Mouse (Mus musculus) intestine, embryonic 16.5 days (tissue): ENCODE data around the gene Rep15. TPM values are rescaled to one million over a fixed set of nuclear protein-coding genes. Genes with fewer than 3 reads are reported as not detected.
A peak's percentile ranks its signal among the peaks of the same experiment; 100 is the strongest.

Experiments used
- ATAC-seq: fragments of 200-750 bp; cut with Nextera tagmentation; 2 replicates; pipeline ENCODE4 v1.8.0; 2017; ENCODE audit warnings: moderate TSS enrichment, moderate library complexity
- H3K27ac ChIP-seq: fragments of 300-500 bp; sonication (generic); 2 replicates; pipeline ENCODE4 v1.5.1; 2014; ENCODE audit warnings: mild to moderate bottlenecking, low read length
- H3K27me3 ChIP-seq: fragments of 300-500 bp; sonication (generic); replicated peaks from 2 replicates; pipeline ENCODE4 v1.6.1; 2014; ENCODE audit warnings: low read length, control low read depth, mixed read lengths; ENCODE audit not compliant: control insufficient read depth, insufficient read depth
- H3K36me3 ChIP-seq: fragments of 300-500 bp; sonication (generic); 2 replicates; pipeline ENCODE4 v1.6.1; 2014; ENCODE audit warnings: low read length, control low read depth; ENCODE audit not compliant: control insufficient read depth, insufficient read depth
- H3K4me1 ChIP-seq: fragments of 300-500 bp; sonication (generic); 2 replicates; pipeline ENCODE4 v1.6.1; 2014; ENCODE audit warnings: low read length, control low read depth, mixed read lengths; ENCODE audit not compliant: control insufficient read depth, insufficient read depth
- H3K4me2 ChIP-seq: fragments of 300-500 bp; sonication (generic); 2 replicates; pipeline ENCODE4 v1.6.1; 2014; ENCODE audit warnings: low read depth, low read length, control low read depth
- H3K4me3 ChIP-seq: fragments of 300-500 bp; sonication (generic); 2 replicates; pipeline ENCODE4 v1.5.1; 2014; ENCODE audit warnings: mild to moderate bottlenecking, low read length
- H3K9ac ChIP-seq: fragments of 300-500 bp; sonication (generic); 2 replicates; pipeline ENCODE4 v1.6.1; 2014; ENCODE audit warnings: low read depth, low read length
- H3K9me3 ChIP-seq: fragments of 300-500 bp; sonication (generic); 2 replicates; pipeline ENCODE4 v1.6.1; 2016; ENCODE audit warnings: low read length, control low read depth; ENCODE audit not compliant: control insufficient read depth
- WGBS: fragments of 180-500 bp; shearing (Covaris S2); extraction: QIAGEN DNeasy Blood & Tissue Kit; methylation state at CpG from one replicate; pipeline ENCODE4 v1.1.7; 2014; 5-methylcytosine and 5-hydroxymethylcytosine counted together
- polyA plus RNA-seq: library from polyadenylated mRNA; unstranded; fragments of >200 nt; fragmentation: Nextera tagmentation; extraction: Ambion mirVana; gene quantifications from 2 replicates; pipeline ENCODE4 v1.2.1, GENCODE M21; 2015

Rep15 gene
- polyA plus RNA-seq, 1 experiment from 2014 or later: 11.0 TPM

DNA sequence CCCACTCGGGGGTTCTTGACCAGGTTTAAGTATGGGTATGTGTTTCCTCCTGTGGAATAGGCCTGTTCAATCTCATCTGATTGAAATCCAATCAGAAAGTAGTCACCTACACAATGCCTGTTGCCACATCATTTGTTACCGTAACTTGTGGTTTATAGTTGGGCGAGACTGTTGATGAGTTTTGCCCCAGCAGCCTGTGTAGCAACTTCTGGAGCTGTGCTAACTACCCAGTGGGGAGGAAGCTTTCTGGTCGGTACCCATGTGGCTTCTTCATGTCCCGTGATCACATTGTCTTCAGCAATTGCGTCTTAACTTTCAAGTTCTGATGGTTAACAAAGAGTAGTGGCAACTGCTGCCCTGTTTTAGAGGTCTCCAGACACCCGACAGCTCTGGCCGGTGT, 19.3 kb downstream of the Rep15 start:
- no peak for ATAC-seq
- Histone ChIP-seq H3K9me3 (no peaks in the 10 kb centered on the region), H3K27me3 (no peaks in the 10 kb centered on the region), H3K36me3 (peaks cover 15% of the 10 kb centered on the region), H3K27ac (no peak overlapping the region), H3K4me2 (no peak overlapping the region), H3K4me1 (no peaks in the 10 kb centered on the region), H3K4me3 (no peak overlapping the region), H3K9ac (no peak overlapping the region)
- WGBS: 95% methylated on average over 8 of the region's 8 CpGs

DNA sequence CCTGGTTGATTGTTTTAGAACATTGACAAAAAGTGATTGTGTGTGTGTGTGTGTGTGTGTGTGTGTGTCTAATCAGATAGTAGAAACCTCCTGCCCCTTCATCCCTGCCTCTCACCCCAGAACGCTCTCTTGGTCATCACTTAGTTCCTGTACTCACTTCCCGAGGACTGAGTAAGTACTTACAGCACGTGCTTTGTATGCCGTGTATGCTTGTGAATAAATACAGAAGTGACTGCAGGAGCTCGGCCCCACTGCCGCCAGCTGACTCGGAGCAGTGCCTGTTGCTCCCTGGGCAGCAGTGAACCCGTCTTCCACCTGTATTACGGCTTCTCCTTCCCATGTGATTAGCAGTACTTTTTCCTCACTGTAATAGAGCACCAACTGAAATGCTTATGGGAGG, 20.1 kb downstream of the Rep15 start:
- ATAC-seq: no peak
- H3K4me3 ChIP-seq: no peak overlapping the region
- no peaks in the 10 kb centered on the region for H3K27me3 ChIP-seq
- no peak overlapping the region for H3K27ac ChIP-seq
- H3K9ac ChIP-seq: no peak overlapping the region
- H3K4me1 ChIP-seq: no peaks in the 10 kb centered on the region
- no peaks in the 10 kb centered on the region for H3K9me3 ChIP-seq
- peaks cover 15% of the 10 kb centered on the region for H3K36me3 ChIP-seq
- WGBS: 89% methylated on average over 9 of the region's 9 CpGs
- no peak overlapping the region for H3K4me2 ChIP-seq

DNA sequence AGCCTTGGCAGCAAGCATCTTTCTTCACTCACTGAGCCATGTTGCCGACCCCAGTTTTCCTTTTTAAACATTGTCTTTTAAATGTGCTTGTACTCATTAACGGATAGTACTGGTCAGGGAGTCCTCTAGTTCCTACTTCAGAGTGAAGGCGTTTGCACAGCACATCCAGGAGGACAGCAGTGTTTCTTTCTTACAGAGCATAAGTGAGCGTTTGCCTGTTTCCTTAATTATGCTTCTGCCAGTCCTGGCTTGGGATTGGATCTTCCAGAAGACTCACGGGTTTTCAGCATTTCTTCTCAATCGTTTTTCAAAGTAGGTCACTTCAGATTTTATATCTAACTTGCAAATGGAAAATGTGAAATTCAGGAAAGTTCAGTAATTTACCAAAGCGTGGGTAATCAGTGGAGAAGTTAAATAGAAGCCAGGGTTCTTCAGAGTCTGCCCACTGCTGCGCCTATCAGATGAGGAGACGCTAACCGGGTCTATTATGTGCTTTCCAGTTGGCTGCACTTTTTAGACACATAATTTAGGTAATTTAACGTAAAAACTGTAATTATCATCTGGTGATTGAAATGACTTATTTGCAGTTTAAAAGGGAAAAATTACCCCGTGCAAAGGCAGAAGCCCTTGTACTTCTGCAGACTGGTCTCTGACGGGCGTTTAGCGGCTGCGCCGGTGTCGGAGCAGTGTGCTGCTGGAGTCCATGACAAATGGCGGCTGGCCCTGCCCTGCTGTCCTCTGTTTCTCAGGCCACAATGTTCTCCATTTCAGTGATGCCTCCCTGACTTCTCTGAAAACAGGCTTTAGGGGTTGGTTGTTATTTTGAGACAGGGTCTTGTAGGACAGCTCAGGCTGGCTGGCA, 21.6 kb downstream of the Rep15 start:
- no peak overlapping the region for H3K4me3 ChIP-seq
- no peak for ATAC-seq

GRCm38 (mm10) chr6:147055374-147055977, 23.1 kb downstream of the Rep15 start:
- Histone ChIP-seq H3K4me1 (no peaks in the 10 kb centered on the region), H3K9ac (no peak overlapping the region), H3K27me3 (no peaks in the 10 kb centered on the region), H3K36me3 (peaks cover 14% of the 10 kb centered on the region; the same call in 1 of the 2 replicates), H3K9me3 (no peaks in the 10 kb centered on the region), H3K4me2 (no peak overlapping the region), H3K4me3 (no peak overlapping the region), H3K27ac (no peak overlapping the region)
- no peak for ATAC-seq
- WGBS: 90% methylated on average over 10 of the region's 10 CpGs

More for the DNA sequence above, 21.6 kb downstream of the Rep15 start:
- no peaks in the 10 kb centered on the region for H3K4me1 ChIP-seq
- H3K27ac ChIP-seq: no peak overlapping the region
- no peak overlapping the region for H3K9ac ChIP-seq
- H3K4me2 ChIP-seq: no peak overlapping the region
- H3K27me3 ChIP-seq: no peaks in the 10 kb centered on the region
- H3K36me3 ChIP-seq: peaks cover 14% of the 10 kb centered on the region; the same call in 1 of the 2 replicates
- WGBS: 91% methylated on average over 19 of the region's 19 CpGs
- H3K9me3 ChIP-seq: no peaks in the 10 kb centered on the region

DNA sequence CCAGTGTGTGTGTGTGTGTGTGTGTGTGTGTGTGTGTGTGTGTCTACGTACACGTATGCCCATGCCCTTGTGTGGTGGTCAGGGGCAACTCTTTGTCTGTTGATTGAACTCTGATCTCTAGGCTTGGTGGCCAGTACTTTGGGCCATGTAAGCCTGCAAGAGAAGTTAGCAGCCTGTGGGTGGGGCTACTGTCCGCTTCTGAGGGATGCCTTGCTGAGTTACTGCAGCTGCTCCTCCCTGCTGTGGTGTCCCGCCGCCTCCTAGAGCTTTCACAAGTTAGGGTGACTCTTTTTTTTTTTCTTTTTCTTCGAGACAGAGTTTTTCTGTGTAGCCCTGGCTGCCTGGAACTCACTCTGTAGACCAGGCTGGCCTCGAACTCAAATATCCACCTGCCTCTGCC, 26.9 kb downstream of the Rep15 start:
- no peak overlapping the region for H3K27ac ChIP-seq
- no peaks in the 10 kb centered on the region for H3K27me3 ChIP-seq
- ATAC-seq: no peak
- H3K4me1 ChIP-seq: no peaks in the 10 kb centered on the region
- H3K9me3 ChIP-seq: no peaks in the 10 kb centered on the region
- H3K4me3 ChIP-seq: no peak overlapping the region
- H3K4me2 ChIP-seq: no peak overlapping the region
- H3K36me3 ChIP-seq: peaks cover 9% of the 10 kb centered on the region
- H3K9ac ChIP-seq: no peak overlapping the region
- WGBS: 65% methylated on average over 7 of the region's 7 CpGs

DNA sequence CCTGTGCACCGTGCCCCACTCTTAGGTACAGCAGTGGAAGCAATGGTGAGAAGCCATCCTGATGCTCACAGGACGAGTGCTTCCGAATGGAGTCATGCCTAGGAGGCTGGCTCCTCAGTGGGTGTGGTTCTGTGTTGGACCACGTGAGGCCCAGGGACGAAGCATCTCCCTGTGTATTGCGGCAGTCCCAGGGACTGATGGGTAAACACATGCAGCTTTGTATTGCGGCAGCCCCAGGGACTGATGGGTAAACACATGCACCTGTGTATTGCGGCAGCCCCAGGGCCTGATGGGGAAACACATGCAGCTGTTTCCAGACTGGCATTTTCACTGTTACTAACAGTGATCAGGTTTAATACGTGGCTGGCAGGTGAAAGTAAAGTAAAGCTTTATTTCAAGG, 29.2 kb downstream of the Rep15 start:
- Histone ChIP-seq H3K4me3 (no peak overlapping the region), H3K4me2 (no peak overlapping the region), H3K36me3 (peaks cover 10% of the 10 kb centered on the region), H3K9ac (no peak overlapping the region), H3K9me3 (no peaks in the 10 kb centered on the region), H3K4me1 (no peaks in the 10 kb centered on the region), H3K27me3 (no peaks in the 10 kb centered on the region), H3K27ac (no peak overlapping the region)
- 79% methylated on average over 9 of the region's 9 CpGs for WGBS
- ATAC-seq: peak; percentile 12; the same call in 1 of the 2 replicates

GRCm38 (mm10) chr6:147062034-147062433, 29.6 kb downstream of the Rep15 start:
- Histone ChIP-seq H3K27ac (no peak overlapping the region), H3K9ac (no peak overlapping the region), H3K4me2 (no peak overlapping the region), H3K9me3 (no peaks in the 10 kb centered on the region), H3K27me3 (no peaks in the 10 kb centered on the region), H3K4me1 (no peaks in the 10 kb centered on the region), H3K36me3 (peaks cover 10% of the 10 kb centered on the region), H3K4me3 (no peak overlapping the region)
- ATAC-seq: no peak
- WGBS: 64% methylated on average over 7 of the region's 7 CpGs

- WGBS: 88% methylated on average over 7 of the region's 7 CpGs
- ATAC-seq: no peak
- H3K9me3 ChIP-seq: no peaks in the 10 kb centered on the region
Observed at GRCm38 (mm10) chr6:147062694-147063093, 30.3 kb downstream of the Rep15 start.

DNA sequence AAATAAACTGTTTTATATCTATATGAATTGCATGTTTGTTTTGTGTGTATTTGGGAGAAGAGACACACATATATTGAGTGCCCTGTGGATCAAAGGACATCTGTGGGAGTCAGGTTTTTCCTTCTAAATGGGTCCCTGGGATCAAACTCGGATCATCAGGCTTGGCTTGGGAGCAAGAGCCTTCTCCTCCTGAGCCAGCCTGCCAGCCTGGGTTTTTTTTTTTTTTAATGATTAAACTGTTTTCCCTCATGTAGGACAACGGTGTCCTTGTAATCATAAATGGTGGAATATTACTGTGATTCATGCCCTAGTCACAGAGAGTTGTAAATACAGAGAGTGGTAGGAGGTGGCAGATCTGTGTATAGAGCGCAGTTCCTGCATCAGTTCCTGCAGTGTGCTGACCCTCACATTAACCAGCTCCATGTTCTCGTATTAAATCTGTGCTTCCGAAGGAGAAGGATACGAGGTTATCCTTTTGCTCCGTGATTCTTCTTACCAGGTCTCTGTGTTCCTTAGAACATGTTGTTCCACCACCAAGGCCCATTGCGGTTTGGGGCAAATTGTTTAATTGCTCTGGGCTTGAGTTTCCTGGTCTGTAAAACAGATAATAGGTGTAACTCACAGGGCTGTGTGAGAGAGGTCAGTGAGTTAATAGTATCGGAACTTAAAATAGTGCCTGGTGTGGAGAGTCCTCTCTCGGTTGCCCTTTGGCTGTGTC, 32.0 kb downstream of the Rep15 start:
- no peaks in the 10 kb centered on the region for H3K4me1 ChIP-seq
- H3K36me3 ChIP-seq: peaks cover 8% of the 10 kb centered on the region; the same call in 1 of the 2 replicates
- H3K4me2 ChIP-seq: no peak overlapping the region
- peak overlapping the region; percentile 26; the same call in 1 of the 2 replicates for H3K27ac ChIP-seq
- no peak overlapping the region for H3K4me3 ChIP-seq
- no peaks in the 10 kb centered on the region for H3K27me3 ChIP-seq
- 76% methylated on average over 10 of the region's 10 CpGs for WGBS
- peak; percentile 73 for ATAC-seq
- no peaks in the 10 kb centered on the region for H3K9me3 ChIP-seq
- H3K9ac ChIP-seq: no peak overlapping the region

More at GRCm38 (mm10) chr6:147062694-147063093, 30.3 kb downstream of the Rep15 start:
- no peaks in the 10 kb centered on the region for H3K27me3 ChIP-seq
- H3K9ac ChIP-seq: no peak overlapping the region
- peaks cover 10% of the 10 kb centered on the region for H3K36me3 ChIP-seq
- H3K4me1 ChIP-seq: no peaks in the 10 kb centered on the region
- no peak overlapping the region for H3K4me2 ChIP-seq
- H3K27ac ChIP-seq: no peak overlapping the region
- H3K4me3 ChIP-seq: no peak overlapping the region
